Mouse (Mus musculus) midbrain, postnatal 0 days (tissue): ENCODE data around the gene Gm9944. TPM values are rescaled to one million over a fixed set of nuclear protein-coding genes. Genes with fewer than 3 reads are reported as not detected.

Source experiments
- ATAC-seq: fragments of 200-750 bp; cut with Nextera tagmentation; 2 replicates; pipeline ENCODE4 v1.8.0; 2017; ENCODE audit warnings: moderate number of reproducible peaks, mild to moderate bottlenecking, moderate TSS enrichment, moderate library complexity; ENCODE audit not compliant: low FRiP score
- DNase-seq: peaks from one replicate; pipeline ENCODE4 v3.0.0-alpha.2; 2015; ENCODE audit warnings: low spot score
- H3K27ac ChIP-seq: fragments of 300-500 bp; sonication (generic); 2 replicates; pipeline ENCODE4 v1.5.1; 2014; ENCODE audit warnings: low read depth, mild to moderate bottlenecking, low read length, mixed read lengths
- H3K27me3 ChIP-seq: fragments of 300-500 bp; sonication (generic); 2 replicates; pipeline ENCODE4 v1.6.1; 2014; ENCODE audit warnings: low read length, control low read depth, mixed read lengths; ENCODE audit not compliant: insufficient read depth
- H3K36me3 ChIP-seq: fragments of 300-500 bp; sonication (generic); 2 replicates; pipeline ENCODE4 v1.6.1; 2014; ENCODE audit warnings: low read length, control low read depth, mixed read lengths; ENCODE audit not compliant: insufficient read depth
- H3K4me1 ChIP-seq: fragments of 300-500 bp; sonication (generic); 2 replicates; pipeline ENCODE4 v1.6.1; 2014; ENCODE audit warnings: mild to moderate bottlenecking, control low read depth, antibody characterized with exemption, low read length, mixed read lengths; ENCODE audit not compliant: insufficient read depth
- H3K4me2 ChIP-seq: fragments of 300-500 bp; sonication (generic); 2 replicates; pipeline ENCODE4 v1.6.1; 2014; ENCODE audit warnings: low read depth, mild to moderate bottlenecking, low read length, mixed read lengths; ENCODE audit not compliant: poor library complexity, severe bottlenecking
- H3K4me3 ChIP-seq: fragments of 300-500 bp; sonication (generic); 2 replicates; pipeline ENCODE4 v1.5.1; 2014; ENCODE audit warnings: low read depth, mild to moderate bottlenecking, low read length, moderate library complexity
- H3K9ac ChIP-seq: fragments of 300-500 bp; sonication (generic); replicated peaks from 2 replicates; pipeline ENCODE4 v1.6.1; 2014; ENCODE audit warnings: mild to moderate bottlenecking, low read length, moderate library complexity, mixed read lengths; ENCODE audit not compliant: poor library complexity, severe bottlenecking
- H3K9me3 ChIP-seq: fragments of 300-500 bp; sonication (generic); 2 replicates; pipeline ENCODE4 v1.6.1; 2016; ENCODE audit warnings: low read length, control low read depth
- CTCF ChIP-seq: IDR thresholded peaks from 2 replicates; pipeline ENCODE4 v1.5.1; 2016; ENCODE audit warnings: antibody characterized with exemption, mild to moderate bottlenecking
- WGBS: fragments of 180-500 bp; shearing (Covaris S2); extraction: QIAGEN DNeasy Blood & Tissue Kit; methylation state at CpG from one replicate; pipeline ENCODE4 v1.1.7; 2014; 5-methylcytosine and 5-hydroxymethylcytosine counted together
- polyA plus RNA-seq: library from polyadenylated mRNA; unstranded; fragments of >200 nt; fragmentation: Nextera tagmentation; extraction: Ambion mirVana; gene quantifications from 2 replicates; pipeline ENCODE4 v1.2.1, GENCODE M21; 2015
- total RNA-seq: library from RNA; depleted of rRNA; stranded (reverse); fragments of >200 nt; gene quantifications from 2 replicates; pipeline ENCODE4 v1.2.3, GENCODE M21; 2014; rRNA removed

The Gm9944 gene
- total and polyA plus RNA-seq, 2 experiments from 2014 or later, result not detected

DNA sequence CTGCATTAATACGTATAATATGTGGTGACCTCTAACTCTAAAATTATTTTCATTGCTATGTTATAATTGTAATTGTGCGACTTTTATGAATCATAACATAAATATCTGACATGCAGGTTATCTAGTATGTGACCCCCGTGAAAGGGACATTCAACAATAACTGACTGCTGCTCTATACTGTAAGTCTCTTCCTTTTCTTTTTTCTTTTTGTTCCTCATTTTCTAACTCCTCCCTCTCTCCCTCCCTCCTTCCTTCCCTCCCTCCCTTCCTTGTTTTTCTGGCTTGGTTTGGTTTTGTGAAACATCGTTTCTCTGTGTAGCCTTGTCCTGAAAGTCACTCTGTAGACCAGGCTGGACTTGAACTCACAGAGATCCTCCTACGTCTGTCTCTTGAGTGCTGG is 28.5 kb downstream of the Gm9944 start:
- H3K27ac ChIP-seq, result no peak overlapping the region
- H3K27me3 ChIP-seq, result no peaks in the 10 kb centered on the region
- H3K4me1 ChIP-seq, result no peaks in the 10 kb centered on the region
- DNase-seq (no peak), ATAC-seq (no peak)
- no peak for TF ChIP-seq CTCF
- H3K9ac ChIP-seq, result no peak overlapping the region
- 76% methylated on average over 5 of the region's 5 CpGs for WGBS
- H3K4me2 ChIP-seq, result no peak overlapping the region
- H3K36me3 ChIP-seq, result no peaks in the 10 kb centered on the region
- no peak overlapping the region for H3K4me3 ChIP-seq
- peaks cover 36% of the 10 kb centered on the region for H3K9me3 ChIP-seq

- Histone ChIP-seq H3K36me3 (no peaks in the 10 kb centered on the region), H3K9ac (no peak overlapping the region), H3K27me3 (no peaks in the 10 kb centered on the region), H3K27ac (no peak overlapping the region), H3K9me3 (peaks cover 44% of the 10 kb centered on the region), H3K4me2 (no peak overlapping the region), H3K4me1 (no peaks in the 10 kb centered on the region), H3K4me3 (no peak overlapping the region)
- no peak for TF ChIP-seq CTCF
- DNase-seq (no peak), ATAC-seq (no peak)
These were observed 32.5 kb downstream of the Gm9944 start for GRCm38 (mm10) chr4:144420644-144421043.

- peaks cover 33% of the 10 kb centered on the region; the same call in 1 of the 2 replicates for H3K9me3 ChIP-seq
- H3K4me1 ChIP-seq, result no peaks in the 10 kb centered on the region
- no peak within 1 kb of the TSS for H3K4me3 ChIP-seq
- H3K27ac ChIP-seq, result no peak within 1 kb of the TSS
- no peak within 1 kb of the TSS for H3K9ac ChIP-seq
- WGBS, result 81% methylated on average over 9 of the region's 9 CpGs
- no peaks in the 10 kb centered on the region for H3K36me3 ChIP-seq
- H3K27me3 ChIP-seq, result no peaks in the 10 kb centered on the region
- no peak within 1 kb of the TSS for H3K4me2 ChIP-seq
- no peak for ATAC-seq
- no peak for TF ChIP-seq CTCF
- DNase-seq, result no peak
These were observed 44.8 kb downstream of the Gm9944 start, which contains the start of gene Pramef12 for GRCm38 (mm10) chr4:144408290-144408689. Pramef12 (minus strand) TSS chr4:144408464.

GRCm38 (mm10) chr4:144406261-144406660 is 46.9 kb downstream of the Gm9944 start:
- ATAC-seq, result no peak
- no peaks in the 10 kb centered on the region for H3K4me1 ChIP-seq
- no peak overlapping the region for H3K4me3 ChIP-seq
- WGBS, result 60% methylated on average over 3 of the region's 3 CpGs
- no peak for DNase-seq
- H3K9ac ChIP-seq, result no peak overlapping the region
- H3K9me3 ChIP-seq, result peaks cover 31% of the 10 kb centered on the region; the same call in 1 of the 2 replicates
- no peaks in the 10 kb centered on the region for H3K36me3 ChIP-seq
- no peak for TF ChIP-seq CTCF
- H3K4me2 ChIP-seq, result no peak overlapping the region
- H3K27me3 ChIP-seq, result no peaks in the 10 kb centered on the region
- H3K27ac ChIP-seq, result no peak overlapping the region

DNA sequence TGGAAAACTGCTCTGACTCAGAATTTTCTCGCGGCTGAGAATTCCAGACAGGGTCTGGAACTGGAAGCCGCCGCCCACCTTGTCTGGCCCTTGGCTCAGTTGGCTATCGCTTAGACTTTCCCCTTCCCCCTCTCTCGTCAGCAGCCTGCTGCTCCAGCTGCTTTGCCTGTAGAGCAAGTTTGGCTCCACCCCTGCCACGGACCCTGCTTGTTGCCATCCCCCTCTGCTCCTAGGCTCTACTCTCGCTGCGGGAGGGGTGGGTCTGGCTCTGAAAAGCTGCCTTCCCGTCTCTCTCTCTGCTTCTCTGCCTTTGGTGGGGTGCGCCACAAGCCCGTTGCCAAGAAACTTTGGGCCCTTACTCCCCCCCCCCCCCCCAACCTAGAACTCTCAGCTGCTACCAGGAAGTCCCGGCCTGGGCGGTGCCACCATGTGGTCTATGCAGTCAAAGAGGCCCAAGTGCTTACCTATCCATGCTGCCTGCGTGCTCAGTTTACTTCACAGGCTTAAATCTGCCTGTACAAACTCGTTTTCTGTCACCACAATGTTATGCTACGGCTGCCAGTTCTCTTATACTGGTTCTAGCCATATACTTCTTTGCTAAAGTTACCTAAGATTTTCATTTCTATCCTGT is 48.5 kb downstream of the Gm9944 start:
- H3K9ac ChIP-seq, result no peak overlapping the region
- H3K4me2 ChIP-seq, result peak overlapping the region; percentile 15; the same call in 1 of the 2 replicates
- no peaks in the 10 kb centered on the region for H3K4me1 ChIP-seq
- H3K27ac ChIP-seq, result no peak overlapping the region
- TF ChIP-seq CTCF, result no peak
- peaks cover 28% of the 10 kb centered on the region; the same call in 1 of the 2 replicates for H3K9me3 ChIP-seq
- H3K27me3 ChIP-seq, result no peaks in the 10 kb centered on the region
- WGBS, result 7% methylated on average over 17 of the region's 17 CpGs
- H3K36me3 ChIP-seq, result no peaks in the 10 kb centered on the region
- H3K4me3 ChIP-seq, result no peak overlapping the region
- DNase-seq (no peak), ATAC-seq (no peak)

Other genes starting within 250 kb of the Gm9944 start
- not detected in 2 replicates for gene C87977, start 240.0 kb downstream of the Gm9944 start, total RNA-seq
- gene C87977, start 240.0 kb downstream of the Gm9944 start, polyA plus RNA-seq, result not detected in 2 replicates
- not detected in 2 replicates for gene Pramel5, start 172.8 kb downstream of the Gm9944 start, total RNA-seq
- not detected in 2 replicates for gene Pramel5, start 172.8 kb downstream of the Gm9944 start, polyA plus RNA-seq
- not detected in 2 replicates for gene Gm13128, start 123.1 kb downstream of the Gm9944 start, total RNA-seq
- not detected in 2 replicates for gene Gm13128, start 123.1 kb downstream of the Gm9944 start, polyA plus RNA-seq
- not detected in 2 replicates for gene Gm13119, start 95.4 kb downstream of the Gm9944 start, total RNA-seq
- gene Gm13119, start 95.4 kb downstream of the Gm9944 start, polyA plus RNA-seq, result not detected in 2 replicates
- not detected in 2 replicates for gene Pramef20, start 75.4 kb downstream of the Gm9944 start, total RNA-seq
- gene Pramef20, start 75.4 kb downstream of the Gm9944 start, polyA plus RNA-seq, result not detected in 2 replicates
- 0.22 TPM in 1 of 2 replicates, not detected in the other for gene Pramef12, start 44.9 kb downstream of the Gm9944 start, total RNA-seq
- gene Pramef12, start 44.9 kb downstream of the Gm9944 start, polyA plus RNA-seq, result not detected in 2 replicates
- not detected in 2 replicates for gene 1700012P22Rik, start 14.5 kb downstream of the Gm9944 start, total RNA-seq
- gene 1700012P22Rik, start 14.5 kb downstream of the Gm9944 start, polyA plus RNA-seq, result not detected in 2 replicates
- gene Aadacl3, start 10.4 kb upstream of the Gm9944 start, total RNA-seq, result not detected in 2 replicates
- not detected in 2 replicates for gene Aadacl3, start 10.4 kb upstream of the Gm9944 start, polyA plus RNA-seq
- not detected in 2 replicates for gene 9430007A20Rik, start 66.5 kb upstream of the Gm9944 start, total RNA-seq
- gene 9430007A20Rik, start 66.5 kb upstream of the Gm9944 start, polyA plus RNA-seq, result not detected in 2 replicates
- gene Gm13124, start 111.8 kb upstream of the Gm9944 start, total RNA-seq, result not detected in 2 replicates
- gene Gm13124, start 111.8 kb upstream of the Gm9944 start, polyA plus RNA-seq, result not detected in 2 replicates
- gene Aadacl4, start 160.4 kb upstream of the Gm9944 start, total RNA-seq, result not detected in 2 replicates
- not detected in 2 replicates for gene Aadacl4, start 160.4 kb upstream of the Gm9944 start, polyA plus RNA-seq
- gene Gm436, start 233.1 kb upstream of the Gm9944 start, total RNA-seq, result not detected in 2 replicates
- gene Gm436, start 233.1 kb upstream of the Gm9944 start, polyA plus RNA-seq, result not detected in 2 replicates